Mouse (Mus musculus) G1E-ER4 (cell line): ENCODE data around the gene Isyna1. TPM values are rescaled to one million over a fixed set of nuclear protein-coding genes. Genes with fewer than 3 reads are reported as not detected.

Source experiments
- GATA1 ChIP-seq: IDR thresholded peaks from one replicate; pipeline ENCODE4 v1.8.0; 2012; ENCODE audit warnings: low read length, inconsistent platforms
- polyA plus RNA-seq: library from polyadenylated mRNA; stranded (reverse); fragments of >175 nt; gene quantifications from 2 replicates; pipeline ENCODE4 v1.2.3, GENCODE M21; 2012

The Isyna1 gene
- polyA plus RNA-seq, 1 experiment: 204 TPM

DNA sequence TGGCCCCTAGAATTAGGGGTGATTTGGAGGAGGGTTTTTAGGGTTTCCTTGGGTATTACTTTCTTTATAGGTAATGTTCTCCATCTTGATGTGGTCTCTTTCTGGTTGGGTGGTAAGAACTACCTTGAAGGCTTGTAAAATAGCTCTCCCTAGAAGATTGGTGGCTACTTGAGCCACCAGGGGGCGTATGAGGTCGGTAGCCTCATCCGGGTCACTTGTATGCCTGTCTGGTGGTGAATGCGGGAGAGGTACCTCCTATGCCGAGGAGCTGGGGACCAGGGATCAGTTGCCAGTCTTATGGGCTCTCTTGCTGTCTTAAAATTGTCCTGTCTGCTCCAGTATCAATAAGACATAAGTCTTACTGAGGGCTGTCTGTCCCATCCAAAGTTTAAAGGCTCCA is 30.9 kb downstream of the Isyna1 start:
- no peak for TF ChIP-seq GATA1

GRCm38 (mm10) chr8:70627041-70627440 is 32.9 kb downstream of the Isyna1 start:
- TF ChIP-seq GATA1: no peak

- no peak for TF ChIP-seq GATA1
Observed at GRCm38 (mm10) chr8:70628986-70629490, 34.9 kb downstream of the Isyna1 start.

DNA sequence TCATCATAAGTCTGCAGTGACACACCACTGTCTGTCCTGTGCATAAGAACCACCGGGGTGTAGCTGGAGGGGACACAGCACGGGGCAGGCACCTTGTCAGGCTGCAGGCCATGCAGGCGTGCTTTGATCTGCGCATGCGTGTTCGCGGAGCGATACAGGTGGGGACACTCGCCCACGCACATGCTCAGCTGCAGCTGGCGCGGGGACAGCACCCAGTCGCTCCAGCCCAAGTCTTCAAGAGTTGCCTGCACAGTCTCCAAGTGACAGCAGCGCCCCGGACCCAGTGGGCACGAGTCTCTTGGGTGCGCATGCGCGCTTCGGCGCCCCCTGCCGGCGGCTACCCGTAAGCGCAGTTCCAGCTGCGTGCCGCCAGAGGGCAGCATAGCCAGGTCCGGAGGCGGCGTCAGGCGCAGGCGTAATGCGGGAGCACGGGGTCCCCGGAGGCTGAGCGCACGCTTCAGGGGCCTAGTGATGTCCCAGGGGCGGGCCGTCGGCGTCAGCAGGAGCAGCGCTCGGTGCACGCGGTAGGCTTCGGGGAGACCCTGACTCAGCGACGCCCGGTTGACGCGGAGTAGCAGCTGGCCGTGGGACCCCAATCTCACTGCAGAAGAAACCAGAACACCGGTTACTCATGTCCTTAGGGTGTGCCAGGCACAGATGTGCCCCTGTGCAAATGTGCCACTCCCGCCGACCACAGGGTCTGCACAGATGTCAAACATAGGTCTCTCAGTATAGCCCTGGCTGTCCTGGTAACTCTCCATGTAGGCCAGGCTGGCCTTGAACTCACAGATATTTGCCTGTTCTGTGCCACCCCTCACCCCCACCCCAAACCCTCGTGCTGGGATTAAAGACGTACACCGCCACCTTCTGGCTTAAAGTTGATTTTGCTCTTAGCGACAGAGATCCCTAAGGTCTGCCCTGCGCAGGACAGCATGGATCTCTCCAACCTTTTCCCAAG is 35.7 kb downstream of the Isyna1 start:
- no peak for TF ChIP-seq GATA1

DNA sequence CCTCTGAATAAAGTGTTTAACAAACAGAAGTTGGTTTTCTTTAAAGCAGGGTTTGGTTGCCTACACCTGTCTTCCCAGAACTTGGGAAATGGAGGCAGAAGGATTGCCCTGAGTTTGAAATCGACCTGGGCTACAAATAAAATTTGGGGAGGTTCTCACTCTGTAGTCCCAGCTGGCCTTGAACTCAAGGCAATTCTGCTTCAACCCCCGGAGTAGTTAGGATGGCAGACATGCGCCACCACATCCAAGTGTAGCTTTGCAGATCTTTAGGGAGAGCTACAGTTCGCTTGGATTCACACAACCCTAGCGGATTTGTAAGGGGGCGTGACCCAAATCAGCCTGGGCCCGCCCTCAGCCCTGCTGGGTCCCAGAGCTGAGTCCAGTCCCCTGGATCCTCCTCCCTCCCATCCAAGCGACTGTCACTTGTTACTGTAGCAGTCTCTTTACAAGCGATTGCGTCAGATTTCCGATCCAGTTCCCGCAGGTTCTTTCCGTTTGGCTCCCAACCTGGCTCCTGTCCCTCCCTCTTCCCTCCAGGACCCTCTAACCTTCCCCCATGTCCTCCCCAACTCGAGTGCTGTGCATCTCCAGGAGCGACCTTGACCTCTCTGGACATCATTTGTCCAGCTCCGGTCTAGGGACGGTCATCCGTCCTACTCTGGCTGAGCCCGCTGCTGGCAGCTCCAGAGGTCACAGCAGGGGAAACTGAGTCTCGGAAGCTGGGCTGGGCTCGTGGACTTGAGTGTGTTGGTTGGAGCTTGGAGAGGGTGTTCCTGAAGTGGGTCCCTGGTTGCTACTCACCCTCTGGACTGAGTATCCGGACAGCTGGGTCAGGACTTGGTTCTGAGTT is 36.6 kb downstream of the Isyna1 start:
- no peak for TF ChIP-seq GATA1

- no peak for TF ChIP-seq GATA1
Observed at GRCm38 (mm10) chr8:70631436-70631835, 37.3 kb downstream of the Isyna1 start.

DNA sequence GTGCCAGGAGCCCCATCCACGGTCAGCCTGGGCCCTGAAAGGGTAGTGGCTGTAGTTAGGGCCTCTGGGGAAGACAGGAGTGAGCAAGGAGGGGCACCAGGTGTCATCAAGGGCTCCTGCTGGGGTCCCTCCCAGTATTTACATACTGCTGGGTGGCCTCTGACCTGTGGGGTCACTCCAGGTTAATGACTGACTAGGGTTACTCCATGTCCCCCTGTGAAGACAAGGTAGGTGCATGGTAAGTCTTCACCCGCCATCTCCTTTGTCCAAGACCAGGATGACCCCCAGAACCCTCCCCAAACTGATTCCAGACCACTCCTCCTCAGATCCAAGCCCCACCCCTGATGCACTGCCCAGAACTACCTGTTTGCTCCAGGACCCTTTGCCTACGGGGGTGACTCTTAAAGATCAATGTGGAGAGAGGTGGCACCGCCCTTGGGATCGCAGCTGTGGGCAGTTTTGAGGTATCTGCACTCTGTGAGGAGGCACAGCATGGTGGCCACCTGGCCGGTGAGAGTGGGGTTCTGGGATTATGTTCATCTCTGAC is 38.2 kb downstream of the Isyna1 start, which contains the start of gene Gdf15:
TSS of gene Gdf15 (minus strand) at position 111 of the 547 bp plus-strand sequence.
- no peak for TF ChIP-seq GATA1

DNA sequence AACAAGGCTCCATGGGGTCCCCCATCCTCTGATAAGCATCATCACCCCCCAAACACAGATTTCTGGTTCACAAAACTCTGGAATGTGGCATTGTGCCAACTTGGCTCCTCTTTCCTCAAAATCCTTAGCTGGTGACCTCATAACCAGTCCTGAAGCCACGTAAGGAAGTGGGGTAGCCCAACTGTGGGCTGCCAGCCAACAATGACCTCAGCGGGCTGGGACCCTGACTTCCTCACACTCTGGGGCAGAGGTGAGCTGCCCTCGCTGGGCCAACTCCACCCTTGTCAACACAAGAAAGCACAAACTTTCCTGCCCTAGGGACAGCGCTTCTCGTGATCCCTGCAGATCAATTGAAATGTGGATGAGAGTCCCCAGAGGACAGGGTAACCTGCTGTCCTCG is 39.9 kb downstream of the Isyna1 start:
- no peak for TF ChIP-seq GATA1

GRCm38 (mm10) chr8:70635527-70635926 is 41.4 kb downstream of the Isyna1 start:
- no peak for TF ChIP-seq GATA1

DNA sequence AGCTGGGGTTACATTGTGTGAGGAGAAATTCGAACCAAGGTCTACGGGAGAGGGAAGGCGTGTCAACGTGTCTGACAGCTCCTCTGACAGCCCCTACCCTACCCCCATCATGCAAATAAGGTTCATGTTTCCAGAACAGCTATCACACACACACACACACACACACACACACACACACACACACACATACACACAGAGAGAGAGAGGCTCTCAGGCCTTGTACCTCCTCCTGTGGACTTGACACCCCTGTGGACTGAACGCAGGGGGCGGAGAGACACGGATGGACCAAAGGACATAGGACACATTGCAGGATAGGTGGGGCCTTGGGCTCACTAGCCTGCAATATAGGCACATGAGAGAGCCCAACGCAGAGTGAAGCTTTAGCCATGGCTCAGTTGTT is 42.7 kb downstream of the Isyna1 start:
- TF ChIP-seq GATA1: no peak

DNA sequence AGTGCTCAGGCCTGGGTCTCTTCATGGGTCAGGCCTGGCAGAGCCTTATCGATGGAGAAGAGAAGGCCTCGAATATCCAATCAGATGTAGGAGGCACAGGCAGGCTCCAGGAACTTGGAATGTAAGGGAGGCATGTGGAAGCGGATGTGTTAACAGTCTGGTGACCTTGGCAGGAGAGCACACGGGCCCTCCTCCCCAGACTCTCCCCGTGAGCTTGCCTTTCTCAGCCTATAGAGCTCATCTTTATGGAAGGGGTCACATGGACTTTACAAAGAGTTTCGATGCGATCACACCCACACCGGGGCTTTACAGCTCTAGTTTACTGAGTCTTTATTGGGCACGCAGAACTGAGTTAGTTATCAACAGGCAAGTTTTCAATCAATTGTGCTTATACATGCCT is 44.6 kb downstream of the Isyna1 start:
- TF ChIP-seq GATA1: no peak

- no peak for TF ChIP-seq GATA1
Observed at GRCm38 (mm10) chr8:70643019-70643418, 48.8 kb downstream of the Isyna1 start.

DNA sequence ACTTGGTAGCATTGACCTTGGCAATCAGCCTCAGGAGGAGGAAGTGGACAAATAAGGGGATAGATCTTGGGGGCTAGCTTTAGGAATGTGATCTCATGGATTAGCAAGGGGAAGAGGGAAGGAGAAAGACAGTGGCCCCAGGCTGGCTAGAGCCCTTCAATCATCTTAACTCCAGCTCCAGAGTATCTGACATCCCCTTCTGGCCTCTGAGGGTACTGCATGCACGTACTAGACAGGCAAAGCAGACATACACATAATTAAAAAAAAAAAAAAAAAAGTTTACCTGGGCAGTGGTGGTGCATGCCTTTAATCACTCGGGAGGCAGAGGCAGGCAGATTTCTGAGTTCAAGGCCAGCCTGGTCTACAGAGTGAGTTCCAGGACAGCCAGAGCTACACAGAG is 49.9 kb downstream of the Isyna1 start:
- no peak for TF ChIP-seq GATA1

GRCm38 (mm10) chr8:70645501-70646224 is 51.5 kb downstream of the Isyna1 start:
- TF ChIP-seq GATA1: no peak

DNA sequence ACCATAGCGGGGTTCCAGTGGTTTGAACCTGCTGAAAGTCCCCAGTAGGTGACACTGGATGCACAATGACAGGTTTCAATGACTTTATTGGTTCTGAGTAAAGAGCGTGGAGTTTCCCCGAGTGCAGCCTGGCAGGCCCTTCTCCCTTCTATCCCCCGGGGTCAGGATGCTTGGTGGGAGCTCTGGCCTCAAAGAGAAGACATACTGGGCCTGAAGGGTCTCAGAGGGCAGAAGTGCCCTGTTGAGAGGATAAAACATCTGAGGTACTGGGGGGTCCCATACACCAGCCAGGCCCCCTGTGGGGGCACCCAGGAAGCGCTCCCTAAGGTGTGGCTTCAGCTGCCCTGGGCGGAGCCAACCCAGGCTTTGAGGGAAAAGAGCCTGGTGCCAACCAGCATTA is 52.2 kb downstream of the Isyna1 start:
- no peak for TF ChIP-seq GATA1
